Mouse (Mus musculus) WW6 (cell line): ENCODE results near the gene Slc25a21.

ENCODE experiments used
- DNase-seq: peaks from one replicate; pipeline ENCODE4 v3.0.0-alpha.2; 2013; ENCODE audit warnings: low read depth, low spot score

Gene Slc25a21

GRCm38 (mm10) chr12:56890891-56891726 lies 306.2 kb downstream of the Slc25a21 start:
- no peak for DNase-seq

- no peak for DNase-seq
These were observed 319.5 kb downstream of the Slc25a21 start for GRCm38 (mm10) chr12:56877796-56878195.

GRCm38 (mm10) chr12:56876549-56876948 lies 320.7 kb downstream of the Slc25a21 start:
- no peak for DNase-seq

GRCm38 (mm10) chr12:56873204-56873603 lies 324.1 kb downstream of the Slc25a21 start:
- DNase-seq: no peak

- no peak for DNase-seq
These were observed 326.7 kb downstream of the Slc25a21 start for GRCm38 (mm10) chr12:56870569-56870968.

GRCm38 (mm10) chr12:56863873-56864562 lies 333.3 kb downstream of the Slc25a21 start:
- no peak for DNase-seq

GRCm38 (mm10) chr12:56852679-56853078 lies 344.6 kb downstream of the Slc25a21 start:
- no peak for DNase-seq

- no peak for DNase-seq
These were observed 345.8 kb downstream of the Slc25a21 start for GRCm38 (mm10) chr12:56851464-56851863.

- no peak for DNase-seq
These were observed 367.3 kb downstream of the Slc25a21 start for GRCm38 (mm10) chr12:56829945-56830344.

- no peak for DNase-seq
These were observed 367.8 kb downstream of the Slc25a21 start for GRCm38 (mm10) chr12:56829455-56829883.

- DNase-seq: no peak
These were observed 369.4 kb downstream of the Slc25a21 start for GRCm38 (mm10) chr12:56827808-56828384.

- no peak for DNase-seq
These were observed 372.6 kb downstream of the Slc25a21 start for GRCm38 (mm10) chr12:56824688-56825087.

GRCm38 (mm10) chr12:56822122-56822521 lies 375.1 kb downstream of the Slc25a21 start:
- no peak for DNase-seq

GRCm38 (mm10) chr12:56820604-56821003 lies 376.7 kb downstream of the Slc25a21 start:
- DNase-seq: no peak

GRCm38 (mm10) chr12:56807483-56807882 lies 389.8 kb downstream of the Slc25a21 start:
- DNase-seq: no peak

GRCm38 (mm10) chr12:56807078-56807477 lies 390.2 kb downstream of the Slc25a21 start:
- no peak for DNase-seq

- DNase-seq: no peak
These were observed 392.8 kb downstream of the Slc25a21 start for GRCm38 (mm10) chr12:56804487-56804886.

- DNase-seq: no peak
These were observed 398.4 kb downstream of the Slc25a21 start for GRCm38 (mm10) chr12:56798641-56799415.

- no peak for DNase-seq
These were observed 408.0 kb downstream of the Slc25a21 start for GRCm38 (mm10) chr12:56789236-56789635.

- DNase-seq: no peak
These were observed 412.0 kb downstream of the Slc25a21 start for GRCm38 (mm10) chr12:56785250-56785649.

- no peak for DNase-seq
These were observed 416.1 kb downstream of the Slc25a21 start for GRCm38 (mm10) chr12:56781196-56781595.

- DNase-seq: no peak
These were observed 417.7 kb downstream of the Slc25a21 start for GRCm38 (mm10) chr12:56779621-56780020.
